Mouse (Mus musculus) lung, adult 2 months (tissue): ENCODE results near the gene Bmp2.

Experiments
- CTCF ChIP-seq: fragments of 200-500 bp; IDR thresholded peaks from 2 replicates; pipeline ENCODE4 v1.5.1; 2011; ENCODE audit warnings: mild to moderate bottlenecking, low read length, control low read depth; ENCODE audit not compliant: insufficient read depth
- POLR2A ChIP-seq: fragments of 200-500 bp; IDR thresholded peaks from 2 replicates; pipeline ENCODE4 v1.6.1; 2011; ENCODE audit warnings: low read depth, mild to moderate bottlenecking, control low read depth, low read length, borderline replicate concordance; ENCODE audit errors: extremely low read depth

- no peak for TF ChIP-seq POLR2A
- no peak for TF ChIP-seq CTCF
Measured at GRCm38 (mm10) chr2:133517867-133518266, 34.1 kb upstream of the Bmp2 start.
